ENCODE assay signal across 7 mouse cellular contexts in the genomic region with DNA sequence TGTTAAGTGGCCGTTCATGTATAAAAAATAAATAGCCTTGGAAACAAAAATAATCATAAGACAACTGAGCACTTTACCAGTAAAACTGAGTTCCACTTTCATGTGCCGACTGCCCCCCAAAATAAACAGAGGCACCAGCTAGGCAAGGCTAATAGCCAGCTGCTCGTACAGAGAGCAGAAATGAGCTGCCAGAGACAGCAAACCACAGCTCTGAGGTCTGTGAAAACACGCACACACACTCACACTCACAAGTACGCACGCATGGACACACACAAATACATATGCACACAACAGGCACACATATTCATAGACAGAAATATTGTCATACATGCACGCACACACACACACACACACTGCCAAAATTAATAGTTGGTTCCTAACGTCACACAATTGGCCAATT. TPM values are rescaled to one million over a fixed set of nuclear protein-coding genes. Genes with fewer than 3 reads are reported as not detected.
A peak's percentile ranks its signal among the peaks of the same experiment; 100 is the strongest.
DNase-seq lines count a peak whose midpoint lies in the region; ATAC-seq lines count a peak whose summit lies in the region.

No protein-coding gene starts in this region.

- H3K36me3 ChIP-seq in midbrain, embryonic 10.5 days: no peaks in the 10 kb centered on the region
- H3K36me3 ChIP-seq in midbrain, embryonic 11.5 days (ENCODE audit: control insufficient read depth, insufficient read depth, low read length): no peaks in the 10 kb centered on the region
- no peaks in the 10 kb centered on the region for H3K36me3 ChIP-seq in embryonic facial prominence, embryonic 13.5 days
- no peaks in the 10 kb centered on the region for H3K36me3 ChIP-seq in intestine, embryonic 14.5 days (ENCODE audit: control insufficient read depth, insufficient read depth, low read length)

- H3K27me3 ChIP-seq in midbrain, embryonic 10.5 days (ENCODE audit: low read depth, poor library complexity, severe bottlenecking): no peaks in the 10 kb centered on the region; the same call in 1 of the 2 replicates
- no peaks in the 10 kb centered on the region for H3K27me3 ChIP-seq in midbrain, embryonic 11.5 days (ENCODE audit: control insufficient read depth, insufficient read depth, low read length)
- no peaks in the 10 kb centered on the region for H3K27me3 ChIP-seq in embryonic facial prominence, embryonic 13.5 days
- H3K27me3 ChIP-seq in intestine, embryonic 14.5 days (replicated peaks; ENCODE audit: control insufficient read depth, insufficient read depth, low read length): no peaks in the 10 kb centered on the region

- no peak overlapping the region for H3K9ac ChIP-seq in midbrain, embryonic 11.5 days (ENCODE audit: low read length)
- peak overlapping the region; percentile 58; the same call in 1 of the 2 replicates for H3K9ac ChIP-seq in embryonic facial prominence, embryonic 13.5 days
- no peak overlapping the region for H3K9ac ChIP-seq in intestine, embryonic 14.5 days (ENCODE audit: low read length)

- WGBS in midbrain, embryonic 10.5 days: 66% methylated on average over 8 of the region's 8 CpGs
- WGBS in midbrain, embryonic 11.5 days: 66% methylated on average over 8 of the region's 8 CpGs
- WGBS in embryonic facial prominence, embryonic 13.5 days: 37% methylated on average over 8 of the region's 8 CpGs
- 19% methylated on average over 8 of the region's 8 CpGs for WGBS in intestine, embryonic 14.5 days

- H3K4me3 ChIP-seq in midbrain, embryonic 10.5 days: no peak overlapping the region
- H3K4me3 ChIP-seq in midbrain, embryonic 11.5 days (ENCODE audit: low read depth, low read length): no peak overlapping the region
- no peak overlapping the region for H3K4me3 ChIP-seq in embryonic facial prominence, embryonic 13.5 days
- no peak overlapping the region; the same call in 1 of the 2 replicates for H3K4me3 ChIP-seq in intestine, embryonic 14.5 days (ENCODE audit: low read depth, low read length)

- peaks cover 72% of the 10 kb centered on the region for H3K4me1 ChIP-seq in midbrain, embryonic 10.5 days
- peaks cover 19% of the 10 kb centered on the region for H3K4me1 ChIP-seq in midbrain, embryonic 11.5 days (ENCODE audit: control insufficient read depth, insufficient read depth, low read length)
- peaks cover 90% of the 10 kb centered on the region for H3K4me1 ChIP-seq in embryonic facial prominence, embryonic 13.5 days
- peaks cover 60% of the 10 kb centered on the region for H3K4me1 ChIP-seq in intestine, embryonic 14.5 days (replicated peaks; ENCODE audit: control insufficient read depth, insufficient read depth, low read length)

- H3K9me3 ChIP-seq in midbrain, embryonic 10.5 days (replicated peaks): no peaks in the 10 kb centered on the region
- H3K9me3 ChIP-seq in midbrain, embryonic 11.5 days (ENCODE audit: control insufficient read depth, low read length): no peaks in the 10 kb centered on the region
- H3K9me3 ChIP-seq in embryonic facial prominence, embryonic 13.5 days: no peaks in the 10 kb centered on the region
- no peaks in the 10 kb centered on the region for H3K9me3 ChIP-seq in intestine, embryonic 14.5 days (ENCODE audit: control insufficient read depth, low read length)

- no peak overlapping the region for H3K4me2 ChIP-seq in midbrain, embryonic 11.5 days
- H3K4me2 ChIP-seq in embryonic facial prominence, embryonic 13.5 days: peak overlapping the region; percentile 43
- H3K4me2 ChIP-seq in intestine, embryonic 14.5 days (ENCODE audit: low read length): peak overlapping the region; percentile 40

- ATAC-seq in midbrain, embryonic 11.5 days (ENCODE audit: low FRiP score): no peak
- no peak for ATAC-seq in embryonic facial prominence, embryonic 13.5 days (ENCODE audit: insufficient number of reproducible peaks, insufficient read depth, low FRiP score, low TSS enrichment, low read depth)
- ATAC-seq in intestine, embryonic 14.5 days (replicated peaks; ENCODE audit: low FRiP score, low TSS enrichment, low read depth): peak; percentile 26; the same call in 1 of the 2 replicates
- ATAC-seq in neutrophil, adult 5-6 weeks (ENCODE audit: extremely low read depth, insufficient number of reproducible peaks, low FRiP score, poor library complexity, severe bottlenecking): peak; percentile 18

- no peak for DNase-seq in midbrain, embryonic 10.5 days (ENCODE audit: low spot score)
- DNase-seq in midbrain, embryonic 11.5 days (ENCODE audit: low spot score, missing footprints): no peak
- DNase-seq in intestine, embryonic 14.5 days (ENCODE audit: low spot score): peak; percentile 61
- DNase-seq in cerebellum, adult 9-10 months: no peak
- DNase-seq in layer of hippocampus, postnatal 25 days (ENCODE audit: extremely low spot score in 1 of 2, low spot score in 1 of 2): no peak

- H3K27ac ChIP-seq in midbrain, embryonic 10.5 days (replicated peaks): peak overlapping the region; percentile 73; the same call in 1 of the 2 replicates
- H3K27ac ChIP-seq in midbrain, embryonic 11.5 days (ENCODE audit: low read depth, low read length): no peak overlapping the region
- H3K27ac ChIP-seq in embryonic facial prominence, embryonic 13.5 days: peak overlapping the region; percentile 76
- H3K27ac ChIP-seq in intestine, embryonic 14.5 days (ENCODE audit: low read depth): peak overlapping the region; percentile 77

RNA-seq across cellular contexts. Expression of gene Rassf3, which starts 46.6 kb away (rescaled TPM):
- 7.2 and 7.8 TPM in 2 replicates for polyA plus RNA-seq in midbrain, embryonic 10.5 days (2016; fragmentation: Nextera tagmentation; extraction: Ambion mirVana)
- polyA plus RNA-seq in midbrain, embryonic 11.5 days (2014; fragmentation: Nextera tagmentation; extraction: Ambion mirVana): 5.9 and 6.0 TPM in 2 replicates
- polyA plus RNA-seq in embryonic facial prominence, embryonic 13.5 days (2015; fragmentation: Nextera tagmentation; extraction: Ambion mirVana): 17.7 and 20.8 TPM in 2 replicates
- 20.9 and 24.6 TPM in 2 replicates for polyA plus RNA-seq in intestine, embryonic 14.5 days (2014; fragmentation: Nextera tagmentation; extraction: Ambion mirVana)
- total RNA-seq in neutrophil, adult 5-6 weeks (2017): 173 and 189 TPM in 2 replicates
- 10 to 100 TPM in 1 of 2 experiments, 1 to 10 TPM in 1; 7.6 to 10.4 TPM for total RNA-seq in layer of hippocampus, postnatal 25 days (2021)

Comparison
In these comparisons a context has a peak if more than half of its experiments do, and no peak if none do; other contexts are left out.
1. ATAC-seq: peak in intestine, embryonic 14.5 days (single experiment) and neutrophil, adult 5-6 weeks (single experiment); none in midbrain, embryonic 11.5 days (single experiment) and embryonic facial prominence, embryonic 13.5 days (single experiment).